Mouse (Mus musculus): ENCODE data around the gene Ghdc. TPM values are rescaled to one million over a fixed set of nuclear protein-coding genes. Genes with fewer than 3 reads are reported as not detected.

Ghdc gene
- polyA plus RNA-seq, 1 experiment from 2014 or later = 5.4 TPM

DNA sequence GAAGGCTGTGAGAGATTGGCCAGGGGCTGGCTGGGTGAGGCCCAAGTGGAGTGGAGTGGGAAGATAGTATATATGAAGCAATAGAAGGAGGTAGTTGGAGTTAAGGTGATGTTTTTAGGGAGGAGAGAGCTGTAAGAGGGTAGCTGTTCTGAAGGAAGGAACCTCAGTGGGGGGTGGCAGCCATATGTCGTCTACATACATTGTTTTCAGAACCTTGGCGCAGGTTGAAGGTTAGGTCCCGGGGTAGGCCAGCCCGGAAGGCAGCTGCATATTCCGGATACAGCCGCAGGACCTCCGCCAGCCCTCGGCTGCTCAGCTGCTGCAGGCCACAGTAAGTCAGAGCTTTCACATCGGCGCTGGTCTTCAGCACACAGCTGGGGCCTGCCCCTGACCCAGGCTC is 24.2 kb downstream of the Ghdc start:
- H3K36me3 ChIP-seq = no peaks in the 10 kb centered on the region
- no peaks in the 10 kb centered on the region for H3K4me1 ChIP-seq (replicated peaks)
- peaks cover 55% of the 10 kb centered on the region for H3K27me3 ChIP-seq
- no peaks in the 10 kb centered on the region for H3K9me3 ChIP-seq
- H3K27ac ChIP-seq = no peak overlapping the region
- WGBS = 86% methylated on average over 10 of the region's 10 CpGs
- no peak overlapping the region for H3K4me2 ChIP-seq
- no peak for ATAC-seq (ENCODE audit: insufficient number of reproducible peaks, insufficient read depth, low FRiP score, low TSS enrichment, low read depth)
- no peak overlapping the region for H3K4me3 ChIP-seq (replicated peaks)
- H3K9ac ChIP-seq (replicated peaks) = no peak overlapping the region

DNA sequence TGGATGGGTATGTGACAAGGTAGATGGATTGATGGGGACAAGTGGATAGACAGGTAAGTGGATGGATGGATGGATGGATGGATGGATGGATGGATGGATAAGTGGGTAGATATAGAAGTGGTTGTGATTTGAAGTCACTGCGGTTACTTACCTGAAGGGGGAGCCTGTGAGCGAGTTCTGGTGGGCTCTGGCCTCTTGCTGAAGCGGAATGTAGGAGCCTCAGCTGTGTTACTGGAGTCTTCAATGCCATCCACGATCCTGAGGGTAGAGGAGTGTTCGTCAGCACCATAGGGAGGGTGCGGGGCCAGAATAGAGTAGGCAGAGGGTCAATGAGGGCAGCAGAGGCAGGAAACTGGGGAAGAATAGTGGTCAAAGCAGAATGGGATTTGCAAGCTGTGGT is 25.7 kb downstream of the Ghdc start:
- Histone ChIP-seq H3K9ac (replicated peaks) (no peak overlapping the region; the same call in 1 of the 2 replicates), H3K36me3 (no peaks in the 10 kb centered on the region), H3K4me1 (replicated peaks) (no peaks in the 10 kb centered on the region), H3K4me3 (replicated peaks) (no peak overlapping the region), H3K27me3 (peaks cover 49% of the 10 kb centered on the region), H3K4me2 (no peak overlapping the region), H3K9me3 (no peaks in the 10 kb centered on the region), H3K27ac (no peak overlapping the region)
- ATAC-seq (ENCODE audit: insufficient number of reproducible peaks, insufficient read depth, low FRiP score, low TSS enrichment, low read depth) = no peak
- WGBS = 18% methylated on average over 6 of the region's 6 CpGs

DNA sequence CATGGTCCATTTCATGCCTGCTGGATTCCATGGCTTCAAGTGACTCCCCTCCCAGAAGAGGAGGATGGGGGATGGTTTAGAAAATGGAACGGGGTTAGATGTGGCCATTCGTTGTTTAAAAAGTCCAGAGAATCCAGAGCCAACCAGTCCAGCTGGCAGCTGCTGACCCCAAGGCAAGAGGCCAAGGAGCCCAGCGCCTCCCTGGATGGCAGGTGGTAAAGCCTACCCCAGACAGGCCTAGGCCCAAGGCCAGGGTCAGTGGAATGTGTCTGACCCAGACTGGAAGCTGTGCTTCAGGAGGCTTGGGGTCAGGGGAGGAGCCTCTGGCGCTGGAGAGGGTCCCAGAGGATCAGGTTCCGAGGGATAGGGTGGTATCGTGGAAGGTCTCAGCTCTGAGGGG is 29.4 kb downstream of the Ghdc start:
- Histone ChIP-seq H3K27ac (no peak overlapping the region), H3K9me3 (no peaks in the 10 kb centered on the region), H3K9ac (replicated peaks) (no peak overlapping the region), H3K27me3 (peaks cover 17% of the 10 kb centered on the region), H3K4me3 (replicated peaks) (no peak overlapping the region), H3K4me2 (no peak overlapping the region), H3K36me3 (no peaks in the 10 kb centered on the region), H3K4me1 (replicated peaks) (peaks cover 10% of the 10 kb centered on the region)
- WGBS = 67% methylated on average over 6 of the region's 6 CpGs
- no peak for ATAC-seq (ENCODE audit: insufficient number of reproducible peaks, insufficient read depth, low FRiP score, low TSS enrichment, low read depth)

DNA sequence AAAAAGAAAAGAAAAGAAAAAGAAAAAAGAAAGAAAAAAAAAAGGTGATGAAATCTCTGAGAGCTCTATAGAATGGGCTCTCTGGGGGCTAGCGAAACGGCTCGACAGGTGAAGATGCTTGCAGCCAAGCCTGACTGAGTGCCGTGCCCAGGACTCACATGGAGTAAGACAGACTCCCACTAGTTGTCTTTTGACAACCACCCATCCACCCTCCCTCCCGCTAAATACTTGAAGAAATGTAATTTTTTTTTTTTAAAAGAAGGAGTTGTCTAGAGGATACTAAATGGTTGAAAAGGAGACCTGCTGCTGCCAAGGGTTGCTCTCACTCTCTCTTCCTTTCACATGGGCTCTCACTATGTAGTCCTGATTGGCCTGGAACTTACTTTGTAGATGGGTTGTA is 32.0 kb downstream of the Ghdc start:
- H3K9me3 ChIP-seq = no peaks in the 10 kb centered on the region
- no peak overlapping the region for H3K27ac ChIP-seq
- 0 out of 2 replicates have a peak, but pooled peaks have one; percentile 32 for ATAC-seq (ENCODE audit: insufficient number of reproducible peaks, insufficient read depth, low FRiP score, low TSS enrichment, low read depth)
- 0 out of 2 replicates have a peak overlapping the region, but pooled peaks have one; percentile 45 for H3K9ac ChIP-seq (replicated peaks)
- H3K4me2 ChIP-seq = peak overlapping the region; percentile 92
- peak overlapping the region; percentile 94 for H3K4me3 ChIP-seq (replicated peaks)
- 27% methylated on average over 5 of the region's 5 CpGs for WGBS
- peaks cover 8% of the 10 kb centered on the region; the same call in 1 of the 2 replicates for H3K36me3 ChIP-seq
- peaks cover 10% of the 10 kb centered on the region for H3K4me1 ChIP-seq (replicated peaks)
- peaks cover 6% of the 10 kb centered on the region for H3K27me3 ChIP-seq

DNA sequence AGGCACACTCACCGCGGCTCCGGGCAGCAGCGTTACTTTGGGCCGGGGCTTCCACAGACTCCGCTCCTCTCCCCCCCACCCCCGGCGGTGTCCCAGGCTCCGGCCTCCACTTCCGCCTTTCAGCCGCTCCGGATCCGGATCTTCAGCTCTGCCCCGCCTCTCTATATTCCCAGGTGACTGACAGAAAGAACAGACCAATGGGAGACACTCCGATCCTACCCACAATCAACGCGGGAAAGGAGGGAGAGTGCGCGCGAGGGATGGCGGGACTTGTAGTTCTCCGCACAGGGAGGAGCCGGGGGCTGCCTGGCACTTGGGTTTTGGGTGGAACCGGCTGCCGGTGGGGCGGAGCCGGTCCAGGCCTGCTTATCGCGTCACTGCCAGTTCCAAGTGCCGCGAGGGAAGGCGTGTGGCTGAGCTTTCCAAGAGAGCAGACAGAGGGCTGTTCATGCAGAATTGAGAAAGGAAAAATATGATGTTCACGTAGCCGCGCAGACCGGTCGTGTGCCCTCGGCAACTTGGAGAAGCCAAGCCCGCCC is 32.6 kb downstream of the Ghdc start, which contains the start of gene Rab5c:
Gene Rab5c, minus strand, starts transcription at position 150 of the 539 bp plus-strand sequence.
- peak within 1 kb of the TSS; percentile 66; the same call in 1 of the 2 replicates for H3K27ac ChIP-seq
- no peaks in the 10 kb centered on the region for H3K9me3 ChIP-seq
- H3K9ac ChIP-seq (replicated peaks) = peak within 1 kb of the TSS; percentile 92
- H3K4me1 ChIP-seq (replicated peaks) = peaks cover 10% of the 10 kb centered on the region
- peaks cover 11% of the 10 kb centered on the region for H3K36me3 ChIP-seq
- peak within 1 kb of the TSS; percentile 92 for H3K4me2 ChIP-seq
- ATAC-seq (ENCODE audit: insufficient number of reproducible peaks, insufficient read depth, low FRiP score, low TSS enrichment, low read depth) = peak; percentile 98
- peaks cover 6% of the 10 kb centered on the region for H3K27me3 ChIP-seq
- H3K4me3 ChIP-seq (replicated peaks) = peak within 1 kb of the TSS; percentile 94
- under 1% methylated on average over 39 of the region's 39 CpGs for WGBS

DNA sequence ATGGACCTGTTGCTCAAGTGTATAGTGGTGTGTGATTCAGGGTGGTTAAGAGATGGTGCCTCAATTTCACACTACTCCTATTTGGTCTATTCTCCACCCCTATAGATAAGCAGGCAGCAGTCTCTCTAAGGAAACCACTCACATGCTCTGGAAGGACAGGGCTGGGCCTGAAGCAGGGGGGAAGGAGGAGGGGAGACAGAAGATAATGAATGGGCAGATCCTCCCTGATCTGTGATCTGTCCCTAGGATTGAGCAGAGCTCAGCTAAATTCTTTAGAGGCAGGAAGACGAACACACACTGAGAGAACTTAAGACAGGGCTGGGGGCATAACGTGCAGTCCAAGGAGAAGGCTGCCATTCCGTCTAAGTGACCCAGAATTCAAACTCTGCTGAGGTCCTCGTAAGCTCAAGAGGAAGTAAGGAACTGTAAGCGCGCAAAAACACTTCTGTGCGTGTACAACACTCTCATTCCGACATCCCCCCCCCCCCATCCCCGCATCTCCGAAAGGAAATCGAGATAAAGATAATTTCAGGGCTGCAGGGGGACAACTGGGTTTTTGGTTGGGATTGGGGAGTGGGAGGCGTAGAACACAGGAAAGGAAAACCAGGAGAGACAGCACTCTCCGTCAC is 33.5 kb downstream of the Ghdc start:
- ATAC-seq (ENCODE audit: insufficient number of reproducible peaks, insufficient read depth, low FRiP score, low TSS enrichment, low read depth) = no peak
- Histone ChIP-seq H3K27ac (no peak overlapping the region), H3K4me2 (peak overlapping the region; percentile 92), H3K9me3 (no peaks in the 10 kb centered on the region), H3K4me1 (replicated peaks) (peaks cover 10% of the 10 kb centered on the region), H3K4me3 (replicated peaks) (peak overlapping the region; percentile 94), H3K9ac (replicated peaks) (peak overlapping the region; percentile 92), H3K27me3 (peaks cover 6% of the 10 kb centered on the region), H3K36me3 (peaks cover 16% of the 10 kb centered on the region)
- 2% methylated on average over 13 of the region's 13 CpGs for WGBS

DNA sequence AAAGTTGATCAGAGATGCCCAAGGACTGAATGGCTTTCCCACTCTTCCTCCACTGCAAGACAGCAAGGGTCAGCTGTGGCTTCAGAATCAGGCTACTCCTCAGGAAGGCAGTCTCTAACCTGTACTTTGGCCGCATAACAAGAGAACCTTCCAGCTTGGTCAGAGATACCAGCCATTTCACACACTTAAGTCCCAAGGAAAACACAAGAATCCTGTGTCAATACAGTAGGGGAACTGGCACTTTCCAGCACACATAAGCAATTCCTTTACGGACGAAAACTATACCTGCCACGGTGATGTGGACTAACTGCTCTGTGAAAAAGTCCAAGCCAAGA is 34.0 kb downstream of the Ghdc start:
- no peak overlapping the region for H3K27ac ChIP-seq
- H3K9ac ChIP-seq (replicated peaks) = peak overlapping the region; percentile 92; the same call in 1 of the 2 replicates
- peaks cover 10% of the 10 kb centered on the region for H3K4me1 ChIP-seq (replicated peaks)
- peaks cover 16% of the 10 kb centered on the region for H3K36me3 ChIP-seq
- no peak for ATAC-seq (ENCODE audit: insufficient number of reproducible peaks, insufficient read depth, low FRiP score, low TSS enrichment, low read depth)
- H3K27me3 ChIP-seq = peaks cover 6% of the 10 kb centered on the region
- WGBS = 81% methylated on average over 4 of the region's 4 CpGs
- H3K4me2 ChIP-seq = peak overlapping the region; percentile 92
- H3K9me3 ChIP-seq = no peaks in the 10 kb centered on the region
- H3K4me3 ChIP-seq (replicated peaks) = peak overlapping the region; percentile 94

DNA sequence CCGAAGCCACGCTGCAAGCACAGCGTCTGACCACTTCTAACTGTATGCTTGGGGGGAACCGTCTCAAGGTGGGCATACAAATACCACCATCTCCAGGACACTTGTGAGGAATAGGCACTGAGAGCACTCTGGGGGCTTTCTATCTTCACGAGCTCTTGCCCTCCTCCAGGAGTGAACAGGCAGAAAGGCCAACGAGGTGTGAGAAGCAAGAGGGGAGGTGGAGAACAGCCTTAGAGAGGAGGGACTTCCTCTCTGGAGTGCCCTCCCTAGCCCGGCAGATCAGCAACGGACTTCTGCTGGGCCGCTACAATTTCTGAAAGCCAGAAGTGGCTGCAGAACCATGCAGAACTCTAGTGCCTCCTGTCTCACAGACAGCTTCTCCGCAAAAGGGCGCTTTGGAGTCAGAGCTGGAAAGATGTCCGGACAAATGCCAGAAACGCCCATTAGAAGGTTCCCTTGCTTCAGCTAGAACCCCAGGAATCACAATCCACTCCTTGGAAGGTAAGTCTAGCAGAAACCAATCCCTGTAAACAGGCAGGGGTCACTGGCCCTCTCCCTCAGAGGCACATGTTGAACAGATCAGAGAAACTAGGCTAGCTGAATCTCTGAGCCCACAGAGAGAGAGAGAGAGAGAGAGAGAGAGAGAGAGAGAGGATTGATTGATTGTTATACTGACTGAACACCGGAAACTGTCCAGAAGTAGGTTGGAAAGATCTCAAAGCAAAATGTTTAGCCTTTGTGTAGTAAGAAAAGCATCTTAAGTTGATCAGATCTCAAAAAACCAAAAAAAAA is 34.6 kb downstream of the Ghdc start:
- H3K4me2 ChIP-seq = peak overlapping the region; percentile 92
- no peaks in the 10 kb centered on the region for H3K9me3 ChIP-seq
- H3K4me1 ChIP-seq (replicated peaks) = peaks cover 10% of the 10 kb centered on the region
- no peak overlapping the region for H3K27ac ChIP-seq
- 0 out of 2 replicates have a peak overlapping the region, but pooled peaks have one; percentile 94 for H3K4me3 ChIP-seq (replicated peaks)
- peaks cover 16% of the 10 kb centered on the region for H3K36me3 ChIP-seq
- H3K9ac ChIP-seq (replicated peaks) = peak overlapping the region; percentile 92
- 81% methylated on average over 14 of the region's 14 CpGs for WGBS
- ATAC-seq (ENCODE audit: insufficient number of reproducible peaks, insufficient read depth, low FRiP score, low TSS enrichment, low read depth) = no peak
- peaks cover 6% of the 10 kb centered on the region for H3K27me3 ChIP-seq

DNA sequence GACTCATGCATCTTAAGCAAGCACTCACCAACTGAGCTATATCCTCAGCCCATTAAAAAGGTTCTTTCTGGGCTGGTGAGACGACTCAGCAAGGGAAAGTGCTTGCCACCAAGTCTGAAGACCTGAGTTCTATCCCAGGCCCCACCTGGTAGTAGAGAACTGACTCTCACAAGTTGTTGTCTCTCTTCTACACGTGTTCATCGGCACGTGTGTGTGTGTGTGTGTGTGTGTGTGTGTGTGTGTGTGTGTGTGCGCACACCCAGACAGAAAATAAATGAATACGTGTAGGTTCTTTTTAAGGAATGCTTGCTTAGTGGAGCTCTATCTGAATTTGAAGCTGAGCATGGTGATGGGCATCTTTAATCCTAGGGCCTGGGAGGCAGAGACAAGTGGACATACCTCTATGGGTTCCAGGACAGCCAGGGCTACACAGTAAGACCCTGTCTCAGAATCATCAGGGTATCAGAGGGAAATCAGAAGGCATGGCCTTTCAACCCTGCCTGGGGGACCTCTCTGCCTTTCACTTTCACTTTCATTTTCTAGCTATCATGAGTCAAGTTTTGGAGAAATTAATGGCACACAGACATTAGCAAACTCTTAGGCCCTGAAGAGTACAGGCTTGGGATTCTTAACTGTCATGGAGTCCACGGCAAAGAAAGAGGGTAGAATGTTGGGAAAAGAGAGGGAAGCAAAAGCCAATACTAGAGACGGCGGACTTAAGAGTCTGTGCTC is 35.5 kb downstream of the Ghdc start:
- H3K4me1 ChIP-seq (replicated peaks) = peaks cover 10% of the 10 kb centered on the region

DNA sequence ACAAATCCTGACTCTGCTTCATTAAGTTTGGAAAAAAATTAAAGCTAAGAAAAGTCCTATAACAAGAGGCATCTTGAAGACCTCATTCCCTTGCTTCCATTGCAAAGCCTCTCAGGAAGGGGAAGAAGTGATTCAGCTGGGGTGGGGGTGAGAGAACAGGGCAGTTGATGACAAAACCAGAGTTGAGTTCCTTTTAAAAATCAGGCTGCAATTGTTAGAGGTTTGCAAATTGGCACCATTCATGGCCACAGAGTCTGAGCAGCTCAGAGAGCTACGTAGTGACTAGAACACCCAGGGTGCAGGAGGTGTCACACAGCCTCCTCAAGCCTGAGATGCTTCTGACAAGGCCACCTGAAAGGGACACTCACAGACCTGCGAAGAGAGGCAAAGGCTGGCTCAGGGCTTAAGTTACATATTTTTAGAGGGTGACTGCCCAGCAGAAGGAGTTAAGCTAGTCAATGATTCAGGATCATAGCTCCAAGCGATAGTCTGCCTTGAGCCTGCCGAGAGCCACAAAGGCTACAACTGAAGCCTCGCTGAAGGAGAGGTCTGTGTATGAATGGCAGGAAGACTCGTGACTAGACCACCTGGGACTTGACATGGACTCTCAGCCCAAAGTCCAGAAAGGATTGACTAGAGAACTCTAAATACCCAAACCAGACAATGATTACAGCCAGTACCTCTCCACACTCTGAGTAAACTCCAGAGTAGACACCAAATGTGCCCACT is 40.1 kb downstream of the Ghdc start:
- Histone ChIP-seq H3K36me3 (peaks cover 31% of the 10 kb centered on the region), H3K4me2 (no peak overlapping the region), H3K9me3 (no peaks in the 10 kb centered on the region), H3K4me1 (replicated peaks) (no peaks in the 10 kb centered on the region), H3K4me3 (replicated peaks) (no peak overlapping the region), H3K9ac (replicated peaks) (no peak overlapping the region), H3K27ac (0 out of 2 replicates have a peak overlapping the region, but pooled peaks have one; percentile 31), H3K27me3 (no peaks in the 10 kb centered on the region)
- no peak for ATAC-seq (ENCODE audit: insufficient number of reproducible peaks, insufficient read depth, low FRiP score, low TSS enrichment, low read depth)
- 89% methylated on average over 6 of the region's 6 CpGs for WGBS

More for the DNA sequence above, 35.5 kb downstream of the Ghdc start:
- WGBS = 93% methylated on average over 9 of the region's 9 CpGs
- peak overlapping the region; percentile 92 for H3K9ac ChIP-seq (replicated peaks)
- peaks cover 4% of the 10 kb centered on the region for H3K27me3 ChIP-seq
- no peak overlapping the region for H3K4me3 ChIP-seq (replicated peaks)
- H3K4me2 ChIP-seq = no peak overlapping the region
- peaks cover 16% of the 10 kb centered on the region for H3K36me3 ChIP-seq
- no peak overlapping the region for H3K27ac ChIP-seq
- no peaks in the 10 kb centered on the region for H3K9me3 ChIP-seq
- ATAC-seq (ENCODE audit: insufficient number of reproducible peaks, insufficient read depth, low FRiP score, low TSS enrichment, low read depth) = no peak

Measured in limb, embryonic 12.5 days (tissue).